Comparison of ENCODE assay signal across 25 mouse cellular contexts in genomic region chr7:137930200-137930599, GRCm38 (mm10).
DNase-seq lines count a peak whose midpoint lies in the region; ATAC-seq lines count a peak whose summit lies in the region.
"Had no signal": no experiment of that assay in that cellular context is flagged by ENCODE, and none has a peak within 500 bp of the region (broad histone marks: within the 10 kb centered on the region; RNA-seq: fewer than 3 reads in every experiment).

No protein-coding gene starts in this region.

- 4% methylated on average over 7 of the region's 7 CpGs for WGBS in heart, embryonic 14.5 days

- no peak overlapping the region for H3K4me3 ChIP-seq in heart, embryonic 14.5 days (ENCODE audit: control insufficient read depth in 1 of 2, insufficient read depth in 1 of 2, low read depth in 1 of 2, low read length in 2 of 2)
- H3K4me3 ChIP-seq: embryonic facial prominence, embryonic 13.5 days; forebrain, embryonic 13.5 days; hindbrain, embryonic 13.5 days; kidney, embryonic 15.5 days; liver, embryonic 12.5 days; midbrain, embryonic 15.5 days; neural tube, embryonic 13.5 days had no signal

- peaks cover 10 to 11% of the 10 kb centered on the region in 2 experiments for H3K4me1 ChIP-seq in heart, embryonic 14.5 days (ENCODE audit: control insufficient read depth in 2 of 2, insufficient read depth in 2 of 2, low read length in 2 of 2)
- H3K4me1 ChIP-seq: kidney, embryonic 15.5 days; liver, embryonic 12.5 days; midbrain, embryonic 15.5 days had no signal

- 0 out of 2 replicates have a peak, but pooled peaks cover 5% of the 10 kb centered on the region for H3K27me3 ChIP-seq in heart, embryonic 14.5 days (ENCODE audit: control insufficient read depth, insufficient read depth, low read length)
- H3K27me3 ChIP-seq: forebrain, embryonic 13.5 days; hindbrain, embryonic 13.5 days; kidney, embryonic 15.5 days; liver, embryonic 12.5 days; midbrain, embryonic 15.5 days; neural tube, embryonic 13.5 days had no signal

- no peak overlapping the region for H3K27ac ChIP-seq in heart, embryonic 14.5 days (replicated peaks in 1 of 2; ENCODE audit: control insufficient read depth in 1 of 2, insufficient read depth in 1 of 2, low read depth in 2 of 2, low read length in 2 of 2)
- H3K27ac ChIP-seq: embryonic facial prominence, embryonic 13.5 days; forebrain, embryonic 13.5 days; hindbrain, embryonic 13.5 days; kidney, embryonic 15.5 days; liver, embryonic 12.5 days; midbrain, embryonic 15.5 days; neural tube, embryonic 13.5 days had no signal

- peak overlapping the region; percentile 3; the same call in 1 of the 2 replicates for H3K4me2 ChIP-seq in heart, embryonic 14.5 days (ENCODE audit: low read length)
- H3K4me2 ChIP-seq: embryonic facial prominence, embryonic 13.5 days; forebrain, embryonic 13.5 days; hindbrain, embryonic 13.5 days; kidney, embryonic 15.5 days; liver, embryonic 12.5 days; midbrain, embryonic 15.5 days; neural tube, embryonic 13.5 days had no signal

- ATAC-seq in heart, embryonic 14.5 days (ENCODE audit: insufficient number of reproducible peaks, insufficient read depth, low FRiP score, low read depth), result no peak
- ATAC-seq: forebrain, embryonic 13.5 days; liver, embryonic 12.5 days; midbrain, embryonic 15.5 days had no signal

- H3K36me3 ChIP-seq in heart, embryonic 14.5 days (ENCODE audit: control insufficient read depth, insufficient read depth, low read length), result no peaks in the 10 kb centered on the region
- H3K36me3 ChIP-seq: embryonic facial prominence, embryonic 13.5 days; G1E; hindbrain, embryonic 13.5 days; kidney, embryonic 15.5 days; liver, embryonic 12.5 days; midbrain, embryonic 15.5 days; neural tube, embryonic 13.5 days had no signal

- no peak overlapping the region for H3K9ac ChIP-seq in heart, embryonic 14.5 days (ENCODE audit: low read length)
- H3K9ac ChIP-seq: embryonic facial prominence, embryonic 13.5 days; forebrain, embryonic 13.5 days; hindbrain, embryonic 13.5 days; kidney, embryonic 15.5 days; liver, embryonic 12.5 days; midbrain, embryonic 15.5 days; neural tube, embryonic 13.5 days had no signal

- no peak for DNase-seq in heart, adult 8-10 months (ENCODE audit: low spot score)
- peak; percentile 76 for DNase-seq in MN1 (ENCODE audit: low spot score)
- peak; percentile 37 for DNase-seq in embryo, embryonic 10.5 days (ENCODE audit: low spot score)
- peak; percentile 13 for DNase-seq in forelimb bud, embryonic 11.5 days (ENCODE audit: low read depth, low spot score)
- DNase-seq in neural tube, embryonic 10.5 days (ENCODE audit: extremely low spot score, low spot score), result no peak
- DNase-seq in cerebellum, adult 9-10 months, result no peak
- DNase-seq: adrenal gland, adult 2 months; B cell, adult 2 months; cerebellum, adult 2 months; cerebellum, postnatal 36 days; kidney, adult 11 months; left cerebral cortex, postnatal 4 days; lung, adult 18-20 months; right cerebral cortex, adult 18-20 months; right cerebral cortex, postnatal 4 days; thymus, postnatal 14 days had no signal

- H3K9me3 ChIP-seq in heart, embryonic 14.5 days (ENCODE audit: control insufficient read depth, low read length), result no peaks in the 10 kb centered on the region
- H3K9me3 ChIP-seq: embryonic facial prominence, embryonic 13.5 days; forebrain, embryonic 13.5 days; hindbrain, embryonic 13.5 days; kidney, embryonic 15.5 days; liver, embryonic 12.5 days; midbrain, embryonic 15.5 days; neural tube, embryonic 13.5 days had no signal

Comparison
In these comparisons a context has a peak if more than half of its experiments do, and no peak if none do; other contexts are left out.
1. DNase-seq: peak in MN1 (single experiment), embryo, embryonic 10.5 days (single experiment) and forelimb bud, embryonic 11.5 days (single experiment); none in heart, adult 8-10 months (single experiment), neural tube, embryonic 10.5 days (single experiment) and cerebellum, adult 9-10 months (single experiment).